Mouse (Mus musculus) intestine, postnatal 0 days (tissue): ENCODE measurements around the gene Cdyl2. TPM values are rescaled to one million over a fixed set of nuclear protein-coding genes. Genes with fewer than 3 reads are reported as not detected.

Source experiments
- ATAC-seq: fragments of 200-750 bp; cut with Nextera tagmentation; 2 replicates; pipeline ENCODE4 v1.8.0; 2017; ENCODE audit warnings: mild to moderate bottlenecking, moderate TSS enrichment, moderate library complexity
- H3K27ac ChIP-seq: fragments of 300-500 bp; sonication (generic); 2 replicates; pipeline ENCODE4 v1.5.1; 2014; ENCODE audit warnings: mild to moderate bottlenecking, low read depth, low read length, moderate library complexity
- H3K27me3 ChIP-seq: fragments of 300-500 bp; sonication (generic); replicated peaks from 2 replicates; pipeline ENCODE4 v1.6.1; 2014; ENCODE audit warnings: low read length, mixed read lengths; ENCODE audit not compliant: control insufficient read depth, insufficient read depth
- H3K36me3 ChIP-seq: fragments of 300-500 bp; sonication (generic); 2 replicates; pipeline ENCODE4 v1.6.1; 2014; ENCODE audit warnings: mild to moderate bottlenecking, moderate library complexity; ENCODE audit not compliant: control insufficient read depth, insufficient read depth
- H3K4me1 ChIP-seq: fragments of 300-500 bp; sonication (generic); replicated peaks from 2 replicates; pipeline ENCODE4 v1.6.1; 2014; ENCODE audit warnings: antibody characterized with exemption, low read length, mixed read lengths; ENCODE audit not compliant: control insufficient read depth, insufficient read depth
- H3K4me2 ChIP-seq: fragments of 300-500 bp; sonication (generic); replicated peaks from 2 replicates; pipeline ENCODE4 v1.6.1; 2014; ENCODE audit warnings: low read depth, mild to moderate bottlenecking, moderate library complexity
- H3K4me3 ChIP-seq: fragments of 300-500 bp; sonication (generic); 2 replicates; pipeline ENCODE4 v1.5.1; 2014; ENCODE audit warnings: low read depth, low read length
- H3K9ac ChIP-seq: fragments of 300-500 bp; sonication (generic); 2 replicates; pipeline ENCODE4 v1.6.1; 2014; ENCODE audit warnings: mild to moderate bottlenecking, low read depth, low read length
- H3K9me3 ChIP-seq: fragments of 300-500 bp; sonication (generic); 2 replicates; pipeline ENCODE4 v1.6.1; 2016; ENCODE audit warnings: mixed run types; ENCODE audit not compliant: control insufficient read depth
- CTCF ChIP-seq: sonication (generic); IDR thresholded peaks from 2 replicates; pipeline ENCODE4 v1.5.1; 2016; ENCODE audit warnings: low read depth, mild to moderate bottlenecking, control low read depth, antibody characterized with exemption, moderate library complexity
- WGBS: fragments of 180-500 bp; shearing (Covaris S2); extraction: QIAGEN DNeasy Blood & Tissue Kit; methylation state at CpG from one replicate; pipeline ENCODE4 v1.1.7; 2014; 5-methylcytosine and 5-hydroxymethylcytosine counted together
- polyA plus RNA-seq: library from polyadenylated mRNA; unstranded; fragments of >200 nt; fragmentation: Nextera tagmentation; extraction: Ambion mirVana; gene quantifications from 2 replicates; pipeline ENCODE4 v1.2.1, GENCODE M21; 2015

Gene Cdyl2
- polyA plus RNA-seq, 1 experiment from 2014 or later = 2.8 TPM

- Histone ChIP-seq H3K36me3 (no peaks in the 10 kb centered on the region), H3K4me1 (no peaks in the 10 kb centered on the region), H3K9me3 (no peaks in the 10 kb centered on the region), H3K9ac (no peak overlapping the region), H3K4me3 (no peak overlapping the region), H3K4me2 (no peak overlapping the region), H3K27ac (no peak overlapping the region), H3K27me3 (no peaks in the 10 kb centered on the region)
- no peak for ATAC-seq
- no peak for TF ChIP-seq CTCF
- 95% methylated on average over 7 of the region's 7 CpGs for WGBS
Observed at GRCm38 (mm10) chr8:116668977-116669376, 63.8 kb downstream of the Cdyl2 start.

- no peaks in the 10 kb centered on the region for H3K9me3 ChIP-seq
- no peak for ATAC-seq
- WGBS = 81% methylated on average over 11 of the region's 11 CpGs
Observed at GRCm38 (mm10) chr8:116666781-116667325, 65.9 kb downstream of the Cdyl2 start.

GRCm38 (mm10) chr8:116661521-116661920, 71.3 kb downstream of the Cdyl2 start:
- no peak for ATAC-seq
- TF ChIP-seq CTCF = no peak
- no peaks in the 10 kb centered on the region for H3K9me3 ChIP-seq
- H3K36me3 ChIP-seq = no peaks in the 10 kb centered on the region
- H3K9ac ChIP-seq = no peak overlapping the region
- no peaks in the 10 kb centered on the region for H3K27me3 ChIP-seq
- no peak overlapping the region for H3K4me3 ChIP-seq
- no peaks in the 10 kb centered on the region for H3K4me1 ChIP-seq
- WGBS = 85% methylated on average over 1 of the region's 1 CpGs
- H3K27ac ChIP-seq = no peak overlapping the region
- no peak overlapping the region for H3K4me2 ChIP-seq

More at GRCm38 (mm10) chr8:116666781-116667325, 65.9 kb downstream of the Cdyl2 start:
- Histone ChIP-seq H3K9ac (no peak overlapping the region), H3K27me3 (no peaks in the 10 kb centered on the region), H3K4me1 (no peaks in the 10 kb centered on the region), H3K4me2 (no peak overlapping the region), H3K27ac (no peak overlapping the region), H3K36me3 (no peaks in the 10 kb centered on the region), H3K4me3 (no peak overlapping the region)
- TF ChIP-seq CTCF = no peak

- WGBS = 87% methylated on average over 3 of the region's 3 CpGs
Observed at GRCm38 (mm10) chr8:116656811-116657210, 76.0 kb downstream of the Cdyl2 start.

GRCm38 (mm10) chr8:116654881-116655280, 77.9 kb downstream of the Cdyl2 start:
- Histone ChIP-seq H3K4me2 (no peak overlapping the region), H3K9me3 (no peaks in the 10 kb centered on the region), H3K27ac (no peak overlapping the region), H3K9ac (no peak overlapping the region), H3K4me1 (no peaks in the 10 kb centered on the region), H3K27me3 (no peaks in the 10 kb centered on the region), H3K4me3 (no peak overlapping the region), H3K36me3 (no peaks in the 10 kb centered on the region)
- TF ChIP-seq CTCF = no peak
- 85% methylated on average over 3 of the region's 3 CpGs for WGBS
- no peak for ATAC-seq

More at GRCm38 (mm10) chr8:116656811-116657210, 76.0 kb downstream of the Cdyl2 start:
- Histone ChIP-seq H3K4me3 (no peak overlapping the region), H3K4me2 (no peak overlapping the region), H3K4me1 (no peaks in the 10 kb centered on the region), H3K9ac (no peak overlapping the region), H3K36me3 (no peaks in the 10 kb centered on the region), H3K27ac (no peak overlapping the region), H3K27me3 (no peaks in the 10 kb centered on the region), H3K9me3 (no peaks in the 10 kb centered on the region)
- no peak for TF ChIP-seq CTCF
- ATAC-seq = no peak

GRCm38 (mm10) chr8:116652949-116653348, 79.8 kb downstream of the Cdyl2 start:
- Histone ChIP-seq H3K9ac (no peak overlapping the region), H3K4me3 (no peak overlapping the region), H3K4me2 (no peak overlapping the region), H3K27me3 (no peaks in the 10 kb centered on the region), H3K27ac (no peak overlapping the region), H3K9me3 (no peaks in the 10 kb centered on the region), H3K4me1 (no peaks in the 10 kb centered on the region), H3K36me3 (no peaks in the 10 kb centered on the region)
- ATAC-seq = peak; percentile 57; the same call in 1 of the 2 replicates
- TF ChIP-seq CTCF = no peak
- WGBS = 56% methylated on average over 4 of the region's 4 CpGs
